Mouse (Mus musculus) embryonic facial prominence, embryonic 10.5 days (tissue): ENCODE measurements around the gene Hist2h2be. TPM values are rescaled to one million over a fixed set of nuclear protein-coding genes. Genes with fewer than 3 reads are reported as not detected.

Source experiments
- microRNA-seq: library from miRNA; unstranded; fragments of <30 nt; microRNA quantifications from one replicate; pipeline ENCODE4, GENCODE M21; 2017
- polyA plus RNA-seq: library from polyadenylated mRNA; unstranded; fragments of >200 nt; fragmentation: Nextera tagmentation; extraction: Ambion mirVana; gene quantifications from 2 replicates; pipeline ENCODE4 v1.2.1, GENCODE M21; 2016

Hist2h2be gene
- polyA plus RNA-seq, 1 experiment from 2014 or later: 7.8 TPM

Small RNA genes lying within 50 kb of the gene (microRNA-seq; reads per million reads assigned to microRNA genes)
- 1.2 reads per million for gene Gm44492
- not detected for gene Gm47311
- not detected for gene Gm47313

Other genes starting within 250 kb of the Hist2h2be start
- 73.2 and 78.5 TPM in 2 replicates for gene Plekho1, start 225.1 kb upstream of the Hist2h2be start, polyA plus RNA-seq
- 22.4 and 26.5 TPM in 2 replicates for gene Vps45, start 162.7 kb upstream of the Hist2h2be start, polyA plus RNA-seq
- 20.8 and 21.7 TPM in 2 replicates for gene Otud7b, start 116.6 kb upstream of the Hist2h2be start, polyA plus RNA-seq
- gene Mtmr11, start 59.1 kb upstream of the Hist2h2be start, polyA plus RNA-seq: 8.0 and 12.5 TPM in 2 replicates
- gene Sf3b4, start 48.8 kb upstream of the Hist2h2be start, polyA plus RNA-seq: 299 and 302 TPM in 2 replicates
- gene Sv2a, start 40.0 kb upstream of the Hist2h2be start, polyA plus RNA-seq: 3.0 and 3.9 TPM in 2 replicates
- gene Bola1, start 1.4 kb upstream of the Hist2h2be start, polyA plus RNA-seq: 76.4 and 80.4 TPM in 2 replicates
- gene Hist2h2ab, start 1.3 kb upstream of the Hist2h2be start, polyA plus RNA-seq: 0.92 and 1.4 TPM in 2 replicates
- 11.7 and 12.5 TPM in 2 replicates for gene Hist2h2ac, start 239 bp upstream of the Hist2h2be start, polyA plus RNA-seq
- gene Hist2h3c2, start 18.0 kb downstream of the Hist2h2be start, polyA plus RNA-seq: 4.9 and 6.6 TPM in 2 replicates
- gene Hist2h2aa2, start 19.2 kb downstream of the Hist2h2be start, polyA plus RNA-seq: 26.6 and 32.1 TPM in 2 replicates
- 4.8 and 8.6 TPM in 2 replicates for gene Hist2h2aa1, start 24.4 kb downstream of the Hist2h2be start, polyA plus RNA-seq
- 0.52 and 0.81 TPM in 2 replicates for gene Hist2h3c1, start 25.6 kb downstream of the Hist2h2be start, polyA plus RNA-seq
- 12.8 TPM in 2 replicates for gene Hist2h4, start 42.2 kb downstream of the Hist2h2be start, polyA plus RNA-seq
- 44.4 and 48.2 TPM in 2 replicates for gene Hist2h3b, start 47.5 kb downstream of the Hist2h2be start, polyA plus RNA-seq
- 5.8 and 11.3 TPM in 2 replicates for gene Hist2h2bb, start 48.6 kb downstream of the Hist2h2be start, polyA plus RNA-seq
- 1.0 and 1.3 TPM in 2 replicates for gene Fcgr1, start 72.8 kb downstream of the Hist2h2be start, polyA plus RNA-seq
- gene BC107364, start 231.2 kb downstream of the Hist2h2be start, polyA plus RNA-seq: not detected in 2 replicates